Mouse (Mus musculus) midbrain, embryonic 15.5 days (tissue): ENCODE results near the gene Arhgap11a. TPM values are rescaled to one million over a fixed set of nuclear protein-coding genes. Genes with fewer than 3 reads are reported as not detected.

Experiments
- ATAC-seq: fragments of 200-750 bp; cut with Nextera tagmentation; replicated peaks from 2 replicates; pipeline ENCODE4 v1.8.0; 2017; ENCODE audit warnings: moderate TSS enrichment
- H3K27ac ChIP-seq: fragments of 300-500 bp; sonication (generic); 2 replicates; pipeline ENCODE4 v1.5.1; 2015; ENCODE audit warnings: mild to moderate bottlenecking, inconsistent platforms
- H3K27me3 ChIP-seq: fragments of 300-500 bp; sonication (generic); replicated peaks from 2 replicates; pipeline ENCODE4 v1.6.1; 2015; ENCODE audit warnings: inconsistent platforms
- H3K36me3 ChIP-seq: fragments of 300-500 bp; sonication (generic); replicated peaks from 2 replicates; pipeline ENCODE4 v1.6.1; 2015; ENCODE audit warnings: inconsistent platforms
- H3K4me1 ChIP-seq: fragments of 300-500 bp; sonication (generic); 2 replicates; pipeline ENCODE4 v1.6.1; 2015; ENCODE audit warnings: inconsistent platforms
- H3K4me2 ChIP-seq: fragments of 300-500 bp; sonication (generic); 2 replicates; pipeline ENCODE4 v1.6.1; 2015; ENCODE audit warnings: inconsistent platforms, mild to moderate bottlenecking, moderate library complexity
- H3K4me3 ChIP-seq: fragments of 300-500 bp; sonication (generic); 2 replicates; pipeline ENCODE4 v1.5.1; 2015; ENCODE audit warnings: mild to moderate bottlenecking, inconsistent platforms
- H3K9ac ChIP-seq: fragments of 300-500 bp; sonication (generic); 2 replicates; pipeline ENCODE4 v1.6.1; 2015; ENCODE audit warnings: mild to moderate bottlenecking, inconsistent platforms
- H3K9me3 ChIP-seq: fragments of 300-500 bp; sonication (generic); 2 replicates; pipeline ENCODE4 v1.6.1; 2016; ENCODE audit warnings: inconsistent platforms
- WGBS: fragments of 180-500 bp; shearing (Covaris S2); methylation state at CpG from one replicate; pipeline ENCODE4 v1.1.7; 2015; ENCODE audit warnings: mixed read lengths; 5-methylcytosine and 5-hydroxymethylcytosine counted together
- polyA plus RNA-seq: library from polyadenylated mRNA; unstranded; fragments of >200 nt; fragmentation: Nextera tagmentation; extraction: Ambion mirVana; gene quantifications from 2 replicates; pipeline ENCODE4 v1.2.1, GENCODE M21; 2015

Gene Arhgap11a
- polyA plus RNA-seq, 1 experiment from 2014 or later = 6.7 TPM

GRCm38 (mm10) chr2:113805765-113806164 is 42.7 kb downstream of the Arhgap11a start:
- no peak for ATAC-seq
- H3K27me3 ChIP-seq = no peaks in the 10 kb centered on the region
- H3K9me3 ChIP-seq = no peaks in the 10 kb centered on the region
- no peak overlapping the region for H3K4me2 ChIP-seq
- no peak overlapping the region for H3K4me3 ChIP-seq
- WGBS = 90% methylated on average over 4 of the region's 4 CpGs
- H3K36me3 ChIP-seq = no peaks in the 10 kb centered on the region
- no peaks in the 10 kb centered on the region for H3K4me1 ChIP-seq
- H3K9ac ChIP-seq = no peak overlapping the region
- H3K27ac ChIP-seq = no peak overlapping the region

- WGBS = 30% methylated on average over 1 of the region's 1 CpGs
- no peak overlapping the region for H3K4me2 ChIP-seq
- no peaks in the 10 kb centered on the region for H3K4me1 ChIP-seq
- H3K27ac ChIP-seq = no peak overlapping the region
- ATAC-seq = no peak
- H3K9me3 ChIP-seq = no peaks in the 10 kb centered on the region
- no peak overlapping the region for H3K4me3 ChIP-seq
- no peak overlapping the region for H3K9ac ChIP-seq
- H3K36me3 ChIP-seq = no peaks in the 10 kb centered on the region
- no peaks in the 10 kb centered on the region for H3K27me3 ChIP-seq
These were observed 44.7 kb downstream of the Arhgap11a start for GRCm38 (mm10) chr2:113803753-113804152.

- Histone ChIP-seq H3K27me3 (no peaks in the 10 kb centered on the region), H3K4me2 (no peak overlapping the region), H3K4me1 (no peaks in the 10 kb centered on the region), H3K4me3 (no peak overlapping the region), H3K36me3 (no peaks in the 10 kb centered on the region), H3K9ac (no peak overlapping the region), H3K9me3 (no peaks in the 10 kb centered on the region), H3K27ac (no peak overlapping the region)
- 80% methylated on average over 5 of the region's 5 CpGs for WGBS
- no peak for ATAC-seq
These were observed 47.6 kb downstream of the Arhgap11a start for GRCm38 (mm10) chr2:113800846-113801245.

DNA sequence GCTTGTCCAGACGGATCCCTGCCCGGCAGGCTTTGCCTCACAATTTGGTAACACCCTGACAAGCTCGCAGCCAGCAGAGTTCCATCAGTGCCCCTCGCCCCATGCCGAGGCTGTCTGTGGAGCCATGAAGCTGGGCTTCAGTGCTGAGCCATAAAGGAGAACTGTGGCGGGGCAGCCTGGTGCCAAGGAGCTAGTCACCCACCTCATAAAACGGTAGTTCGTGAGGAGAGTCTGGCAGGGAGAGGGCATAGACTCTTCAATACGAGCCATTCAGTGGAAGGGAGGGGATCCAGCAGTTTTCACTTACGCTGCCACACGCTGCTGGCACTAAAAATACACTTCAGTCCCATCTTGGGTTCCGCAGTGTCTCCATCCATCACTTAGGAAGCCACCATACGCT is 49.9 kb downstream of the Arhgap11a start:
- no peak overlapping the region for H3K4me2 ChIP-seq
- no peak overlapping the region for H3K27ac ChIP-seq
- no peak for ATAC-seq
- no peak overlapping the region for H3K9ac ChIP-seq
- H3K36me3 ChIP-seq = no peaks in the 10 kb centered on the region
- no peaks in the 10 kb centered on the region for H3K27me3 ChIP-seq
- H3K4me3 ChIP-seq = no peak overlapping the region
- H3K4me1 ChIP-seq = no peaks in the 10 kb centered on the region
- WGBS = 88% methylated on average over 13 of the region's 13 CpGs
- no peaks in the 10 kb centered on the region for H3K9me3 ChIP-seq

DNA sequence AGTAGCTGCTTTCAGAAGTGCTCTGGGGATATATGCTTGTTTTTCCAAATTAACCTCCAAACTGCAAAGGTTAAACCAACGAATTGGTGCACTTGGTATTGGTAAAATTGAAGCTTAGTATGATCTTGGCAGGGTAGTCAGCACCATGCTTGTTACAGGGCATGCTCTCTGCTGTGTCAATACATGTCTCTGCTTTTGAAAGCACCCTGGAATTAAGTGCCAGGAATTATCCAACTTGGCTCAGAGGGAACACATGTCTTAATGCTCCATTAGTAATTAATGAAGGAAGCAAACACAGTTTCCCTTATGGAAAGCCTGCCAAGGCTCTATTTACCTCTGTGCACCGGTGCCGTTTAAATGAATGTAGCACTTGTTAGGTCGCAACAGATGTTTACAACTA is 53.3 kb downstream of the Arhgap11a start:
- H3K9me3 ChIP-seq = no peaks in the 10 kb centered on the region
- no peak overlapping the region for H3K9ac ChIP-seq
- H3K27ac ChIP-seq = no peak overlapping the region
- 0 out of 2 replicates have a peak, but pooled peaks cover 3% of the 10 kb centered on the region for H3K36me3 ChIP-seq
- ATAC-seq = no peak
- no peak overlapping the region for H3K4me3 ChIP-seq
- no peak overlapping the region for H3K4me2 ChIP-seq
- H3K4me1 ChIP-seq = no peaks in the 10 kb centered on the region
- WGBS = 78% methylated on average over 4 of the region's 4 CpGs
- no peaks in the 10 kb centered on the region for H3K27me3 ChIP-seq

GRCm38 (mm10) chr2:113793521-113793920 is 54.9 kb downstream of the Arhgap11a start:
- 88% methylated on average over 3 of the region's 3 CpGs for WGBS
- H3K9ac ChIP-seq = no peak overlapping the region
- no peak overlapping the region for H3K4me2 ChIP-seq
- H3K27ac ChIP-seq = no peak overlapping the region
- H3K4me3 ChIP-seq = no peak overlapping the region
- no peaks in the 10 kb centered on the region for H3K4me1 ChIP-seq
- H3K27me3 ChIP-seq = no peaks in the 10 kb centered on the region
- 0 out of 2 replicates have a peak, but pooled peaks cover 3% of the 10 kb centered on the region for H3K36me3 ChIP-seq
- ATAC-seq = no peak
- H3K9me3 ChIP-seq = no peaks in the 10 kb centered on the region

- Histone ChIP-seq H3K27ac (no peak overlapping the region), H3K9me3 (no peaks in the 10 kb centered on the region), H3K36me3 (peaks cover 14% of the 10 kb centered on the region; the same call in 1 of the 2 replicates), H3K27me3 (no peaks in the 10 kb centered on the region), H3K4me3 (no peak overlapping the region), H3K4me1 (no peaks in the 10 kb centered on the region), H3K4me2 (no peak overlapping the region), H3K9ac (no peak overlapping the region)
- no peak for ATAC-seq
- WGBS = 93% methylated on average over 4 of the region's 4 CpGs
These were observed 59.6 kb downstream of the Arhgap11a start for GRCm38 (mm10) chr2:113788821-113789387.

GRCm38 (mm10) chr2:113787882-113788281 is 60.6 kb downstream of the Arhgap11a start:
- 93% methylated on average over 4 of the region's 4 CpGs for WGBS
- Histone ChIP-seq H3K4me2 (no peak overlapping the region), H3K9me3 (no peaks in the 10 kb centered on the region), H3K36me3 (peaks cover 16% of the 10 kb centered on the region; the same call in 1 of the 2 replicates), H3K27me3 (no peaks in the 10 kb centered on the region), H3K4me1 (no peaks in the 10 kb centered on the region), H3K4me3 (no peak overlapping the region), H3K27ac (no peak overlapping the region), H3K9ac (no peak overlapping the region)
- ATAC-seq = no peak

- no peak overlapping the region for H3K4me3 ChIP-seq
- peaks cover 14% of the 10 kb centered on the region; the same call in 1 of the 2 replicates for H3K36me3 ChIP-seq
- H3K9ac ChIP-seq = no peak overlapping the region
- H3K27ac ChIP-seq = no peak overlapping the region
- 80% methylated on average over 3 of the region's 3 CpGs for WGBS
- no peaks in the 10 kb centered on the region for H3K4me1 ChIP-seq
- no peaks in the 10 kb centered on the region for H3K27me3 ChIP-seq
- no peak for ATAC-seq
- H3K4me2 ChIP-seq = no peak overlapping the region
- H3K9me3 ChIP-seq = no peaks in the 10 kb centered on the region
These were observed 63.6 kb downstream of the Arhgap11a start for GRCm38 (mm10) chr2:113784851-113785250.

DNA sequence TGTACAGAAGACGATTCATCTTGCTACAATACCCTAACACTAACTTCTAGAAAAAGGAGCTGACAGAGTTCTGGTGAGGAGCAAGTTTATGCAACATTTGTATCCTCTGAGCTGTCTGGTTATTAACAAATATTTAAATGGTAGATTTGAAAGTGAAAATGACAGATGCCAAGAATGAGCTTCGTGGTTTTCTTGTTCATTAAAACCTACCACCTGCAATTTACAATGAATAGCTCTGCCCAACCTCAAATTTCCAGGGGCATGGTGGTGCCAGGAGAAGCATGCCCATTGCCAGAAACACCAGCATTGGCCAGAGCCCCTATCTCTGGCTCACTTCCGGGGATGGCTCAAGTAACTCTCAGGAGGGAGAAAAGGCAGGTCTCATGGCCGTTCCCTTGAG is 66.9 kb downstream of the Arhgap11a start:
- Histone ChIP-seq H3K4me2 (no peak overlapping the region), H3K27me3 (no peaks in the 10 kb centered on the region), H3K4me3 (no peak overlapping the region), H3K27ac (no peak overlapping the region), H3K9me3 (no peaks in the 10 kb centered on the region), H3K4me1 (no peaks in the 10 kb centered on the region), H3K36me3 (0 out of 2 replicates have a peak, but pooled peaks cover 3% of the 10 kb centered on the region), H3K9ac (no peak overlapping the region)
- WGBS = 86% methylated on average over 4 of the region's 4 CpGs
- ATAC-seq = no peak

Other genes starting within 250 kb of the Arhgap11a start
- gene Grem1, start 90.0 kb downstream of the Arhgap11a start, polyA plus RNA-seq = 1.3 and 1.4 TPM in 2 replicates
- 236 and 249 TPM in 2 replicates for gene Scg5, start 19.5 kb downstream of the Arhgap11a start, polyA plus RNA-seq
- 9.7 and 10.2 TPM in 2 replicates for gene Gjd2, start 165.0 kb upstream of the Arhgap11a start, polyA plus RNA-seq
- 3.0 and 54.5 TPM in 2 replicates for gene Actc1, start 204.9 kb upstream of the Arhgap11a start, polyA plus RNA-seq